Mouse (Mus musculus) forebrain, embryonic 16.5 days (tissue): Measurements from ENCODE around the gene Hs6st2. TPM values are rescaled to one million over a fixed set of nuclear protein-coding genes. Genes with fewer than 3 reads are reported as not detected.
A peak's percentile ranks its signal among the peaks of the same experiment; 100 is the strongest.

ENCODE experiments used
- ATAC-seq: fragments of 200-750 bp; cut with Nextera tagmentation; 2 replicates; pipeline ENCODE4 v1.8.0; 2017; ENCODE audit warnings: mild to moderate bottlenecking, moderate library complexity
- H3K27ac ChIP-seq: fragments of 300-500 bp; sonication (generic); 2 replicates; pipeline ENCODE4 v1.5.1; 2014; ENCODE audit warnings: low read length, control low read depth
- H3K27me3 ChIP-seq: fragments of 300-500 bp; sonication (generic); replicated peaks from 2 replicates; pipeline ENCODE4 v1.6.1; 2014; ENCODE audit warnings: low read length; ENCODE audit not compliant: control insufficient read depth, insufficient read depth
- H3K36me3 ChIP-seq: fragments of 300-500 bp; sonication (generic); 2 replicates; pipeline ENCODE4 v1.6.1; 2014; ENCODE audit not compliant: control insufficient read depth, insufficient read depth
- H3K4me1 ChIP-seq: fragments of 300-500 bp; sonication (generic); replicated peaks from 2 replicates; pipeline ENCODE4 v1.6.1; 2014; ENCODE audit warnings: low read length; ENCODE audit not compliant: control insufficient read depth, insufficient read depth
- H3K4me2 ChIP-seq: fragments of 300-500 bp; sonication (generic); 2 replicates; pipeline ENCODE4 v1.6.1; 2014; ENCODE audit warnings: mild to moderate bottlenecking, low read length, control low read depth
- H3K4me3 ChIP-seq: fragments of 300-500 bp; sonication (generic); replicated peaks from 2 replicates; pipeline ENCODE4 v1.5.1; 2014; ENCODE audit warnings: mild to moderate bottlenecking, low read length, control low read depth
- H3K9ac ChIP-seq: fragments of 300-500 bp; sonication (generic); replicated peaks from 2 replicates; pipeline ENCODE4 v1.6.1; 2014; ENCODE audit warnings: low read depth, low read length, control low read depth
- H3K9me3 ChIP-seq: fragments of 300-500 bp; sonication (generic); 2 replicates; pipeline ENCODE4 v1.6.1; 2016; ENCODE audit warnings: low read length; ENCODE audit not compliant: control insufficient read depth
- WGBS: fragments of 180-500 bp; shearing (Covaris S2); extraction: QIAGEN DNeasy Blood & Tissue Kit; methylation state at CpG from one replicate; pipeline ENCODE4 v1.1.7; 2014; 5-methylcytosine and 5-hydroxymethylcytosine counted together
- polyA plus RNA-seq: library from polyadenylated mRNA; unstranded; fragments of >200 nt; fragmentation: Nextera tagmentation; extraction: Ambion mirVana; gene quantifications from 2 replicates; pipeline ENCODE4 v1.2.1, GENCODE M21; 2015

The Hs6st2 gene
- polyA plus RNA-seq, 1 experiment from 2014 or later: 58.7 TPM

GRCm38 (mm10) chrX:51443366-51443765 lies 238.3 kb downstream of the Hs6st2 start:
- Histone ChIP-seq H3K9me3 (no peaks in the 10 kb centered on the region), H3K4me3 (no peak overlapping the region), H3K4me1 (peaks cover 5% of the 10 kb centered on the region; the same call in 1 of the 2 replicates), H3K36me3 (no peaks in the 10 kb centered on the region), H3K9ac (no peak overlapping the region), H3K4me2 (no peak overlapping the region), H3K27me3 (no peaks in the 10 kb centered on the region), H3K27ac (no peak overlapping the region)
- 0 out of 2 replicates have a peak, but pooled peaks have one; percentile 33 for ATAC-seq
- 39% methylated on average over 4 of the region's 4 CpGs for WGBS

GRCm38 (mm10) chrX:51431706-51432105 lies 249.9 kb downstream of the Hs6st2 start:
- Histone ChIP-seq H3K4me1 (no peaks in the 10 kb centered on the region), H3K27ac (no peak overlapping the region), H3K9ac (no peak overlapping the region), H3K27me3 (no peaks in the 10 kb centered on the region), H3K4me3 (no peak overlapping the region), H3K4me2 (no peak overlapping the region), H3K9me3 (no peaks in the 10 kb centered on the region), H3K36me3 (no peaks in the 10 kb centered on the region)
- 57% methylated on average over 3 of the region's 3 CpGs for WGBS
- no peak for ATAC-seq

DNA sequence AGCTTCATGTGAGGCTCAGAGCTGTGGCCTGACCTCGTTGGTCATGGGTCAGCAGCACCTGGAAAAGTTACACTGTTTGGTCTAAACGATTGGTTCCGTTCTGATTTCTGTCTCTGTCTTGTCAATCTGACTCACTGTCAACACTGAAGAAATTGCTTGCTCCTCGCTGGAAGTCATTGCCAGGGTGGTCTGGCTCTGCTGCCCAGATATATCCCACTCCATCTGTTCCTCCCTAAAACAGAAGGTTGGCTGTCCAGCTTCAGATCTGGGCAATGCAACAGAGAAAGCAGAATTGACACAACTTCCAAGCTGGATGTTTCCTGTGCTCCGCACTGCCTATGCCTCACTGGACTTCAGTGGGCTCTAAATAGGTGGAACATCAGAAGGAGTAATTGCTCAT lies 256.6 kb downstream of the Hs6st2 start:
- Histone ChIP-seq H3K4me1 (no peaks in the 10 kb centered on the region), H3K27ac (no peak overlapping the region), H3K4me3 (no peak overlapping the region), H3K36me3 (no peaks in the 10 kb centered on the region), H3K4me2 (no peak overlapping the region), H3K9me3 (no peaks in the 10 kb centered on the region), H3K9ac (no peak overlapping the region), H3K27me3 (no peaks in the 10 kb centered on the region)
- WGBS: 74% methylated on average over 5 of the region's 5 CpGs
- ATAC-seq: no peak

DNA sequence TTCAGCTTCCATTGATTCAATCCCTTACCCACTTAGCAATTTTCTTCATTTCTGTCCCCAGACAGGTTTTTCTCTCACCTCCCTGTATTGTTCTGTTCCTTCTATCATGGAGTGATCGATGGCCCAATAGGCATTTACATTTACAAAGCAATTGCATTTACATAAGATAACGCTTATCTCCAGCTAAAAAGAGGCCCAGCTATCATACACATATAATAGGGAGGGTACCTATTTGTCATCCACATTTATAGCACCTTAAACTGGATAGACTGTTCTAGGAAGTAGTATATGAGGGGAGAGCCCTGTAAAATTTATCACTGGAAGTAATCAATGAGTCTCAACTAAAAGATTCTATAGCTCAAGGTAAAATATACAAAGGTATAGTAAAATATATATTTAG lies 271.4 kb downstream of the Hs6st2 start:
- no peak overlapping the region for H3K27ac ChIP-seq
- no peaks in the 10 kb centered on the region for H3K9me3 ChIP-seq
- H3K27me3 ChIP-seq: no peaks in the 10 kb centered on the region
- H3K36me3 ChIP-seq: no peaks in the 10 kb centered on the region
- no peak for ATAC-seq
- H3K4me3 ChIP-seq: no peak overlapping the region
- H3K4me2 ChIP-seq: no peak overlapping the region
- H3K9ac ChIP-seq: no peak overlapping the region
- 76% methylated on average over 2 of the region's 2 CpGs for WGBS
- no peaks in the 10 kb centered on the region for H3K4me1 ChIP-seq

- peak; percentile 76 for ATAC-seq
- H3K27ac ChIP-seq: no peak overlapping the region
- peaks cover 4% of the 10 kb centered on the region for H3K4me1 ChIP-seq
- H3K4me3 ChIP-seq: no peak overlapping the region
- H3K27me3 ChIP-seq: no peaks in the 10 kb centered on the region
- no peak overlapping the region for H3K4me2 ChIP-seq
- H3K9me3 ChIP-seq: no peaks in the 10 kb centered on the region
- no peak overlapping the region for H3K9ac ChIP-seq
- H3K36me3 ChIP-seq: no peaks in the 10 kb centered on the region
These were observed 284.2 kb downstream of the Hs6st2 start for GRCm38 (mm10) chrX:51397457-51397856.

- H3K9me3 ChIP-seq: no peaks in the 10 kb centered on the region
- H3K9ac ChIP-seq: no peak overlapping the region
- WGBS: 9% methylated on average over 5 of the region's 5 CpGs
- H3K36me3 ChIP-seq: no peaks in the 10 kb centered on the region
- no peaks in the 10 kb centered on the region for H3K4me1 ChIP-seq
- peak; percentile 42; the same call in 1 of the 2 replicates for ATAC-seq
- no peak overlapping the region for H3K4me3 ChIP-seq
- H3K27me3 ChIP-seq: no peaks in the 10 kb centered on the region
- H3K27ac ChIP-seq: no peak overlapping the region
- no peak overlapping the region for H3K4me2 ChIP-seq
These were observed 307.0 kb downstream of the Hs6st2 start for GRCm38 (mm10) chrX:51374670-51375069.

DNA sequence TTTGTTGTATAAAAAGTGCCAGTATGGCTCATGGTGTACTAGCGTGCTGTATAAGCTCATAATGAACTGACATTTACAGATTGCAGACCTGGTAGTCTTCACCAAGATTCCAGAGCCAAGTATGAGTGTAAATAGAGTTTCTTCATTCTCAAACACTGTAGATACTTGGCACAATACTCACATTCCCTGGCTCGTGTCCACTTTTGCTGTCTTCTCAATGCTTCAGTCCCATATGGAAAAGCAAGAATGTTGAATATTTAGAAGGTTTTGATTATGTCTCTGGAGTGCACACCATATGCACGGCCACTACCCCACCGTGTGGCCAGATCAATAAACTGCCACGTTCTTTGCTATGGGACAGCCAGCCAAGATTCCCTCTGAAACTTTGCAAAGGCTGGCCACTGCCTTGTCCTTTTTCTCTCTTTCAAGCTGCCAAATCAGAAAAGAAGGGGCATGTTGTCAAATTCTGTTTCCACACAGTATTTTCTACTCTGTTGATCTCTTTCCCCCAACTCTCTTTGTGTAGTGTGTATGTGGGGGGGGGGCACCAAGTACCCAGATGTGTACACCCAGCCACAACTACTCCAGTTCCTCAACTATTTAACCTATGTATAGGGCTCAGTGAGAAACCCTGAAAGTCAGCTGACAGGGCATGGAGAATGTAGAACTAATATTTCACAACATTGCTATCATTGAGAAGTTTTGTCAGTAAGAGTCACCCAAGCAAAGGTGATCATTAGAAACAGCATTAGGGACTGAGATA lies 309.0 kb downstream of the Hs6st2 start:
- no peaks in the 10 kb centered on the region for H3K9me3 ChIP-seq
- ATAC-seq: peak; percentile 89
- WGBS: 25% methylated on average over 5 of the region's 5 CpGs

DNA sequence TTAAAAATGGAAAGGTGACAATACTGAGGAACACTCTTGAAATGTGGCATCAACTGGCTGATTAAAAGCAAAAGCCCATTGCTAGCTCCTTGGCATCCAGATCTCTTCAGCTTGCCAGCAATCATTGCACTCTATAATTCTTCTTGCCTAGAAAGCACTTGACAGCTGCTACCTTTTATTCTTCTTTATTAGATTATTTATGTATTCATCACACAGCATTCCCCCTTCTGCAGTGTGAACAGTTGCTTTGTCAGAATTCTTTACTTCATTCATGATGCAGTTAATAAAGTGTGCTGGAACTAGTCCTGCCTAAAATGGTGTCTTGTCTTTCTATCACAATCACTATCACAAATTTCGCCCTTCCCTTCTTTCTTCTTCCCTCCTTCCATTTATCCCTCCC lies 332.0 kb downstream of the Hs6st2 start:
- Histone ChIP-seq H3K4me3 (no peak overlapping the region), H3K9ac (no peak overlapping the region), H3K36me3 (no peaks in the 10 kb centered on the region), H3K4me2 (no peak overlapping the region), H3K27me3 (no peaks in the 10 kb centered on the region), H3K4me1 (no peaks in the 10 kb centered on the region), H3K27ac (no peak overlapping the region), H3K9me3 (no peaks in the 10 kb centered on the region)
- ATAC-seq: peak; percentile 76
- WGBS: 75% methylated on average over 1 of the region's 1 CpGs

More for the DNA sequence above, 309.0 kb downstream of the Hs6st2 start:
- Histone ChIP-seq H3K36me3 (no peaks in the 10 kb centered on the region), H3K27me3 (no peaks in the 10 kb centered on the region), H3K27ac (no peak overlapping the region), H3K4me1 (no peaks in the 10 kb centered on the region), H3K4me2 (no peak overlapping the region), H3K9ac (no peak overlapping the region), H3K4me3 (no peak overlapping the region)

- H3K36me3 ChIP-seq: no peaks in the 10 kb centered on the region
- H3K4me3 ChIP-seq: no peak overlapping the region
- H3K27ac ChIP-seq: no peak overlapping the region
- H3K27me3 ChIP-seq: no peaks in the 10 kb centered on the region
- WGBS: 60% methylated on average over 3 of the region's 3 CpGs
- no peaks in the 10 kb centered on the region for H3K4me1 ChIP-seq
- no peaks in the 10 kb centered on the region for H3K9me3 ChIP-seq
- H3K9ac ChIP-seq: no peak overlapping the region
- H3K4me2 ChIP-seq: no peak overlapping the region
- no peak for ATAC-seq
These were observed 338.1 kb downstream of the Hs6st2 start for GRCm38 (mm10) chrX:51343595-51343994.
